Mouse (Mus musculus) C2C12 (cell line): ENCODE data around the gene Nxpe4.

Experiments used
- CTCF ChIP-seq: IDR thresholded peaks from one replicate; pipeline ENCODE4 v1.5.1; 2011; ENCODE audit not compliant: control insufficient read depth, insufficient read depth, insufficient read length
- FOSL1 ChIP-seq: IDR thresholded peaks from one replicate; pipeline ENCODE4 v1.8.0; 2011; ENCODE audit warnings: mild to moderate bottlenecking, low read length; ENCODE audit not compliant: poor library complexity, insufficient read depth, severe bottlenecking

- TF ChIP-seq CTCF (no peak), FOSL1 (no peak)
These were observed at the start of gene Nxpe4 for GRCm38 (mm10) chr9:48161505-48162192.
